Mouse (Mus musculus) liver, adult 2 months (tissue): ENCODE data around the gene Tnfaip3. TPM values are rescaled to one million over a fixed set of nuclear protein-coding genes. Genes with fewer than 3 reads are reported as not detected.
A peak's percentile ranks its signal among the peaks of the same experiment; 100 is the strongest.

Source experiments
- DNase-seq: peaks from one replicate; pipeline ENCODE4 v3.0.0-alpha.2; 2011; ENCODE audit warnings: low read depth, low spot score; ENCODE audit errors: extremely low read depth
- H3K27ac ChIP-seq: fragments of 200-500 bp; replicated peaks from 2 replicates; pipeline ENCODE4 v1.5.1; 2012; ENCODE audit warnings: low read depth, mild to moderate bottlenecking, control low read depth, inconsistent platforms, low read length; ENCODE audit not compliant: insufficient read depth
- H3K27me3 ChIP-seq: fragments of 200-500 bp; 2 replicates; pipeline ENCODE4 v1.6.1; 2012; ENCODE audit warnings: mild to moderate bottlenecking, moderate library complexity, low read length, inconsistent platforms; ENCODE audit not compliant: control insufficient read depth, insufficient read depth
- H3K36me3 ChIP-seq: fragments of 200-500 bp; 2 replicates; pipeline ENCODE4 v1.6.1; 2012; ENCODE audit warnings: low read length, inconsistent platforms; ENCODE audit not compliant: control insufficient read depth, insufficient read depth
- H3K4me1 ChIP-seq: fragments of 200-500 bp; 2 replicates; pipeline ENCODE4 v1.6.1; 2011; ENCODE audit warnings: low read length; ENCODE audit not compliant: control insufficient read depth, insufficient read depth
- H3K4me3 ChIP-seq: fragments of 200-500 bp; 2 replicates; pipeline ENCODE4 v1.5.1; 2011; ENCODE audit warnings: low read depth, mild to moderate bottlenecking, control low read depth, low read length, moderate library complexity; ENCODE audit not compliant: insufficient read depth
- H3K79me2 ChIP-seq: fragments of 200-500 bp; 2 replicates; pipeline ENCODE4 v1.6.1; 2012; ENCODE audit warnings: inconsistent platforms, mild to moderate bottlenecking, low read length, moderate library complexity; ENCODE audit not compliant: control insufficient read depth, insufficient read depth
- H3K9ac ChIP-seq: fragments of 200-500 bp; 2 replicates; pipeline ENCODE4 v1.6.1; 2012; ENCODE audit warnings: low read depth, mild to moderate bottlenecking, control low read depth, inconsistent platforms, low read length
- CTCF ChIP-seq: fragments of 200-500 bp; IDR thresholded peaks from 2 replicates; pipeline ENCODE4 v1.5.1; 2011; ENCODE audit warnings: low read depth, low read length, control low read depth
- POLR2A ChIP-seq: fragments of 200-500 bp; IDR thresholded peaks from 2 replicates; pipeline ENCODE4 v1.6.1; 2011; ENCODE audit warnings: low read length, control low read depth; ENCODE audit not compliant: insufficient read depth; ENCODE audit errors: extremely low read depth
- WGBS: fragments of 180-500 bp; shearing (Covaris S2); methylation state at CpG from one replicate; pipeline ENCODE4 v1.1.7; 2018; 5-methylcytosine and 5-hydroxymethylcytosine counted together
- polyA plus RNA-seq: library from polyadenylated mRNA; depleted of rRNA; stranded (reverse); fragments of >200 nt; gene quantifications from 2 replicates; pipeline ENCODE4 v1.2.3, GENCODE M21; 2012
- total RNA-seq: library from RNA; depleted of rRNA; stranded (reverse); fragments of >200 nt; gene quantifications from 2 replicates; pipeline ENCODE4 v1.2.3, GENCODE M21; 2014

The Tnfaip3 gene
- total and polyA plus RNA-seq, 2 experiments = 0.59 to 2.5 TPM

DNA sequence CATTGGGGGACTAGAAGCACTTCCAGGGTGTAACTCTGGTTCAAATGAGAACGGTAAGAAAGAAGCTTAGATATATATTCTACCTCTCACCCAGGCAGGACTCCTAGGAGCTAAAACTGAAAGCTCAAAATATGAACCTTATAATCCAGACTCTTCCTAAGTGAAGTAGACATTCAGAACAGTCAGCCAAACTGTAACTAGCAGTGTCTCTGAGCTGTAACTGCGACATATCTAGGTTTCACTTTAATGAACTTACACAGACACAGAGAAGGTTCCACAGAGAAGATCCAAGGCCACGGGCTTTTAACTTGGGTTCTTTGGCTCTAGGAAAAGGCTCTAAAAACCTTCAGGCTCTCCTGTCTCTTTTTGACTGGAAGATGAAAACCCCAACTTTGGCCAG lies 45.7 kb upstream of the Tnfaip3 start:
- TF ChIP-seq CTCF (no peak), POLR2A (no peak)
- H3K27ac ChIP-seq = no peak overlapping the region
- 84% methylated on average over 3 of the region's 3 CpGs for WGBS
- no peak overlapping the region for H3K4me3 ChIP-seq
- no peaks in the 10 kb centered on the region for H3K27me3 ChIP-seq
- no peaks in the 10 kb centered on the region for H3K36me3 ChIP-seq
- no peaks in the 10 kb centered on the region; the same call in 1 of the 2 replicates for H3K4me1 ChIP-seq
- no peak for DNase-seq
- H3K79me2 ChIP-seq = no peaks in the 10 kb centered on the region
- no peak overlapping the region for H3K9ac ChIP-seq

DNA sequence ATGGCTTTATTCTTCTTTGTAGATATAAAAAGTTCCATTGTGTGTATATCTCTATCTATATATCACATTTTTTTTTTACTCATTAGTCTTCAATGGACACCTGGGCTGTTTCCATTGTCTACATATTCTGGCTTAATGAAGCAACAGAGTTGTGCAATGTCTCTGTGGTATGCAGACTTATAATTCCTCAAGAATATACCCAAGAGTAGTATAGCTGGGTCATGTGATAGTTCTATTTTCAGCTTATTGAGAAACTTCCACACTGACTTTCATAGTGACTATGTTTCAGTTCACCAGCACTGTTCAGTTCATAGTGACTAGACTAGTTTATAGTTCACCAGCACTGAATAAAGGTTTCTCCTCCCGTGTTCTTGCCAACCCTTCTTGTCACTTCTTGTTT lies 38.1 kb upstream of the Tnfaip3 start:
- peak; percentile 9 for DNase-seq
- no peaks in the 10 kb centered on the region for H3K27me3 ChIP-seq
- H3K36me3 ChIP-seq = no peaks in the 10 kb centered on the region
- H3K79me2 ChIP-seq = no peaks in the 10 kb centered on the region
- no peaks in the 10 kb centered on the region for H3K4me1 ChIP-seq
- no peak overlapping the region for H3K9ac ChIP-seq
- whole genome bisulfite sequencing = 85% methylated on average over 1 of the region's 1 CpGs
- TF ChIP-seq CTCF (no peak), POLR2A (no peak)
- H3K4me3 ChIP-seq = no peak overlapping the region
- H3K27ac ChIP-seq = no peak overlapping the region

DNA sequence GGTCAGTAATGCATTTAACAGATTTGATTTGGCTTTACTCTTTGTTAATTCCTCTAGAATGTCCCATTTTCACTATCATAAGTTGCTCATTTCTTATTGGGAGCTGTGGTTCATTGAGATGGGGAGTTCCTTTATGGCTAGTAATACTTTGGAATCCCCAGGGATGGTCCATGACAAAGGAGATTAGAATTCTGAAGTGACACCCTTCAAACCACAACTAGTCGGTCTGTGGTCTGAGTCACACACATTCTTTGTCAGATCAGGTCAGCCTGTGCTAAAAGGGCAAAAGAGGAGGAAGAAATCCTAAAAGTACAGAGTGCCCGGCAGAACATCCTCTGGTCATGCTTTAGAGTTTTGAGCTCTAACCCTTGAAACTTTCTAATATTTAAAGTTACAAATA lies 30.5 kb upstream of the Tnfaip3 start:
- Histone ChIP-seq H3K4me1 (no peaks in the 10 kb centered on the region), H3K27me3 (no peaks in the 10 kb centered on the region), H3K36me3 (no peaks in the 10 kb centered on the region), H3K79me2 (no peaks in the 10 kb centered on the region), H3K27ac (no peak overlapping the region), H3K4me3 (no peak overlapping the region), H3K9ac (no peak overlapping the region)
- 61% methylated on average over 2 of the region's 2 CpGs for WGBS
- DNase-seq = no peak
- no peak for TF ChIP-seq POLR2A
- no peak for TF ChIP-seq CTCF

DNA sequence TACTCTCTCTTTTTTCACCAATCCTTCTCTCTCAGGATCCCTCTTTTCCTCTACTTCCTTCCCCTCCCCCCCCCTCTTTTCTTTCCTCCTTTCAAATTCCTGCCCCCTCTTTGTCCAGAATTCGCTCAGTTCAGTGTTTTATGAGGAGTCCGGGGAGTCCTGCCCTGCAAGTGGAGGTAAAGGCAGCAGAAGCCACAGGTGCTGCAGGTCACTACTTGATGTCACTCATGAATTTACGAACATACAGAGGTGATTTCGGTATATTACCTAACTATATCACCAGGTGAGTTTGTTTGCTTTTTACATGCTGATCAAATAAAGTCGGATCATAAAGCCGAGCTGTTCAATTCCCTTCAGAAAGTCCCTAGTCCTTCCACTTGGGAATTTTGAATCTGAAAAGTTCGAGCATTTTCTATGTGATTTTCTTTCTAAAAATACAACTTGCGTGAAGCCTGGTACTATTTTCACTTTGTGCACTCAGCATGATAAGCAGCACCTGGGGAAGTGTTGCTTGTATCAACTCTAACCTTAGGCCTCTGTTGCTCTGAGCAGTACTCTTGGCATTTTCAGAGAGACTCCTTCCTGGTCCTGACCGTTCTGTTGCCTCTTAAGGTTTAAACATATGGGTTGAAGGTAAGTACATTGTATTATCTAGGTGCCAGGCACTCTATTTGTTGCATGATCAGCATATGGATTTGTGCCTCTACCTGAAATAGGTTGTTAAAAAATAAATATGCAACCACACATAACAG lies 29.5 kb upstream of the Tnfaip3 start:
- Histone ChIP-seq H3K4me3 (no peak overlapping the region), H3K4me1 (no peaks in the 10 kb centered on the region), H3K27ac (no peak overlapping the region), H3K36me3 (no peaks in the 10 kb centered on the region), H3K27me3 (no peaks in the 10 kb centered on the region), H3K9ac (no peak overlapping the region), H3K79me2 (no peaks in the 10 kb centered on the region)
- 86% methylated on average over 9 of the region's 9 CpGs for WGBS
- DNase-seq = no peak
- TF ChIP-seq CTCF (no peak), POLR2A (no peak)

DNA sequence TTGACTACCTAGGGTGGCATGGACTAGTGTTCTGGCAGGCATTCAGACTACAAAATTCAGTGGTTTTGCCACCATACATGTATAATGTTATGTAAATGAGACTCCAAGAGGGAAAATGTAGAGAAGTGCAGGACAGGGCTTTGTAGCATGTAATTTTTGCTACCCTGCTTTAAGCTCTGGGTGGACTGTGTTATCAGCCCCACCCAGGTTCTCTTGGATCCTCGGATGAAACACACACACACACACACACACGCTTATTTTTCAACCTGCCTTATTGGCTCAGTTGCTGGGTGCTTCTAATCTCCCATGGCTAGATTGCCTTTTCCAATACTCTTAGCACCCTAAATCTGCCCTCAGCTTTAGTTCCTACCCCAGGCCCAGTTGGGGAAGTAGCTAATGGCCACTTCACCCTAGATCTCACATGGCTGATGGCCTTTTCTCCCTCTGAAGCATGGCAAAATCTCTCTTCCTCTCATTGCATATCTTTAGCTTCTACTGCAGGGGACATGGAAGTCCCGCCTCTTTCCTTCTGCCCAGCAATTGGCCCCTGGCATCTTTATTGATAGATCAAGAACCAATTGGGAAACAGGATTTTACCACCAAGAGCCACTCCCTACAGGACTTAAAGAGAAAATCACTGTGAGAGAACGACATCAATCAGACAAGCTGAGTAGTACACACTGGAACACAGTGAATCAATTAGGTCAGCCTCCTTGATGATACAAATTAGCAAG lies 28.2 kb upstream of the Tnfaip3 start:
- 51% methylated on average over 4 of the region's 4 CpGs for WGBS
- no peaks in the 10 kb centered on the region for H3K4me1 ChIP-seq
- no peak overlapping the region for H3K9ac ChIP-seq
- DNase-seq = peak; percentile 51
- TF ChIP-seq POLR2A (no peak), CTCF (no peak)
- no peak overlapping the region for H3K27ac ChIP-seq
- H3K79me2 ChIP-seq = no peaks in the 10 kb centered on the region
- no peaks in the 10 kb centered on the region for H3K36me3 ChIP-seq
- H3K27me3 ChIP-seq = no peaks in the 10 kb centered on the region
- H3K4me3 ChIP-seq = no peak overlapping the region

DNA sequence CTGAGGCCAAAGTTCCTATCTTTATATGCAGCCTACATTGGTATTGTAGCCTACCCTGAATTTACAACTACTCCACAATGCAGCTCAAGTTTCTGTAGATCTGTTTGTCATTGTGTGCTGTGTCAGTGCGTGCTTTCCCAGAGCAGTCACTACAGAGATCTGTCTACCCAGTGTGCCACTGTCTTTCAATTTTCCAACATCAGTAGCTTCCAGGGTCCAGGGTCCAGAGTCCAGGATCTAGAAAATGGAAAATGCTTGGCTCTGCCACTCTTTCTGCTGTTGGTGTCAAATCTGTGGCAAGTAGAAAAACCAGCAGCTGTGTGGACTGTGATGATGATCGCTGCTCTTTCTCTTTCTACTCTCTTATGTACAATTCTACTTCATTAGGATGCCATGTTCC lies 24.7 kb upstream of the Tnfaip3 start:
- H3K9ac ChIP-seq = no peak overlapping the region
- WGBS = 75% methylated on average over 2 of the region's 2 CpGs
- H3K4me3 ChIP-seq = no peak overlapping the region
- H3K27me3 ChIP-seq = no peaks in the 10 kb centered on the region
- H3K36me3 ChIP-seq = no peaks in the 10 kb centered on the region
- TF ChIP-seq POLR2A (no peak), CTCF (no peak)
- H3K79me2 ChIP-seq = no peaks in the 10 kb centered on the region
- no peak overlapping the region for H3K27ac ChIP-seq
- no peak for DNase-seq
- H3K4me1 ChIP-seq = no peaks in the 10 kb centered on the region; the same call in 1 of the 2 replicates
